Mouse (Mus musculus) layer of hippocampus, adult 18-20 months (tissue): Measurements from ENCODE around the gene Gm2381. TPM values are rescaled to one million over a fixed set of nuclear protein-coding genes. Genes with fewer than 3 reads are reported as not detected.
"Not testable (repeated sequence)": the region's sequence is repeated elsewhere in the genome, so short reads cannot be mapped to it uniquely, and the experiment has no call there.

ENCODE experiments used
- DNase-seq, 2 experiments: peaks; one replicate each; pipeline ENCODE4 v3.0.0; 2022; ENCODE audit warnings: low spot score in 2 of 2
- long read RNA-seq: library from polyadenylated mRNA; stranded (forward); transcript quantifications from one replicate; pipeline ENCODE4 v2.0.0, GENCODE M21; 2021
- total RNA-seq, 2 experiments: library from RNA; stranded (reverse); gene quantifications; 2 replicates each; pipeline ENCODE4 v1.2.3; 2021

Gm2381 gene
- under 1 TPM; 0.13 to 0.22 TPM for total RNA-seq
- long read RNA-seq: 0 reads

DNA sequence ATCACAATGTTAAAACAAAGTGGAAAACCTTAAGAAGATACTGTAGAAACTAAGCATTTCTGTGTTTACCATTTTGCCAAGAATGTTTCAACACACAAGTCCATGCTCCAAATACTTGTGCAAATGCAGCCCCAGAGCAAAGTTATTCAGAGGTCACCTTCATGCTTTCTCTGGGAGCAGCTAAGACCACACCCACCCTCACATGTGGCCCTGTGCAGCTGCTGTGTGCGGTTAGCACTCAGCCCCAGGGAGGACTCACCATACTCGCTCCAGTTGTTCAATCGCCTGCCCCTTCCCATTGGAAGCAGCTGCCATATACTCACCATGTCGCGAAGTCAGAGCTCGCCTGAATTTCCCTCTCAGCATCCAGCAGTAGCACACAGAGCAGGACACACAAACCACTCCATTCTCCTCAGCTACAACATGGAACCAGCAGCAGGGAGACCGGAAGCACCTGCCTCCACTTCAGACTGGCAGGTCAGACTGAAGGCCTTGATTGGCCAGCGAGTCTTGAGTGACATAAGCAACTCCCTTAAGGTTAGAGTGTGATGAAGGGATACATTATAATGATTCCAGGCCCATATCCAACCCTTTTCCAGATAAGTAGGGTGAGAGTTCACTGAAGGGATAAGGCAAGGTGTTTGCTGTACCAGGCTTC is at the start of gene Gm2381:
TSS of gene Gm2381 (minus strand) at position 434 of the 658 bp plus-strand sequence.
- DNase-seq: not testable (repeated sequence)

DNA sequence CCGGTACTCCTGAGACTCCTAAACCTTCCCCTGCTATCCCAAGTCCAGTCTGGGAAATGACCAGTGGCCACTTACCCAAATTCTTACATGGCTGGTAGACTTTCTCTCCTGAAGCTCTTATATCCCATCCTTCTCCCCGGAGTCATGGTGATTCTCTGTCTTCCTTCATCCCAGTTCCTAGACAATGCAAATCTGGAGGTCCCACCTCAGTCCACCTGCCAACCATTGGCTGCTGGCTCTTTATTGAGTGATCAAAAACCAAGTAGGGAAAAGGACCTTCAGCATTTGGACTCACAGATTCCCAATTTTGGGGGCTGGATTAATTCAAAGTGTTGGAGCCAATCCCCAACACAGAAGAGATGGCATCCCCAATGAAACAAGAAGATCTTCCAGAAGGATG is 31.0 kb upstream of the Gm2381 start:
- DNase-seq: not testable (repeated sequence)

DNA sequence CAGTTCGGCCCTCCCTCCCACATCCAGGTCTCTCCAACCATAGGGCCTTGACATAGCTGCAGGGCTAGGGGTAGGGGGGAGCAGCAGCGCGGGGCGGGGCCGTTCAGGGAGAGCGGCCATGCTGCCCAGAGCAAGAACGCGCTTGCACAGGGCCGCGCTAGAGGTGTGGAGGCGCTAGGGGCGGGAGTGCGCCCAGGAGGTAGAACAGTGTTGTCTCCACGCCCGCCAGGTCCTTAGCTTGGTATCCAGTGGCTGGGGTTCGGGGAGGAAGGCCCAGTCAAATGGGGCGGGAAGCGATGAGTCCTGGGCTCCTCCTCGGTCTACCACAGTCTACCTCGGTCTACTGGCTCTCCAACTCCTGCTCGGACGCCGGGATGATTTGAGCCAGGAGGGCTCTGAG is 11.1 kb upstream of the Gm2381 start:
- no peak for DNase-seq

DNA sequence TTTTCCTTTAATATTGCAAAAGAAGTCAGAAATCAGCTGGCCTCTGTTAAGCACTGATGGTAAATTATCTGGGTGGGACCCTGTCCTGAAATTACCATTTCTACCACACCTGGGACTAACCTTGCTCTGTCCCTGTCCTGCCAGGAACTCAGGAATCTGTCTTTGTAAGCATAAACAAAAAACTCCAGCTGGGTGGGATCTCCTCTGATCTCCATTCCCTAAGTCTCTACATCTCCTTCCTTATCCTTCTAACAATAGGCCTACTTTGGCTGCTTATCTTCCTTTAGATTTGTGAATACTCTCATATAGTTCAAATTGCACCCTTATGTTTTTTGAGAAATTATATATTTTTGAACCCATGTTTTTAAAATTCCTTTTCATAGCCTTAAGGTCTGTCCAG is 28.7 kb downstream of the Gm2381 start:
- DNase-seq: not testable (repeated sequence)

DNA sequence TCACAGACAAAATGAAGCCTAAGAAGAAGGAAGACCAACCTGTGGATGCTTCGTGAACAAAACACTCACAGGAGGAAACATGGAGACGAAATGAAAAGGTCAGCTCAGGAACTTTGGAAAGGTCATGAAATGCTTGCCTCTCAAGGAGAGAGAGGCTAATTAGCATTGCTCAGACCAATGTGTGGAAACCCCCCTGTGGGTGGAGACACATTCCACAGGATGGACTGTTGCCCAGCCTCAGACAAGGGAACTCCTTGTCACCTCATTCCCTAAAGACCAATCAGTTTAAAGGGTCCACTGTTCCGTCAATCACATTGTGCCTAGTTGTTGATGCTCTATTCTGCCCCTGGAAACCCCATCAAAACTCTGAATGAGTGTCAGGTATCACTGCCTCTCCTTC is 34.8 kb downstream of the Gm2381 start:
- DNase-seq: no peak

DNA sequence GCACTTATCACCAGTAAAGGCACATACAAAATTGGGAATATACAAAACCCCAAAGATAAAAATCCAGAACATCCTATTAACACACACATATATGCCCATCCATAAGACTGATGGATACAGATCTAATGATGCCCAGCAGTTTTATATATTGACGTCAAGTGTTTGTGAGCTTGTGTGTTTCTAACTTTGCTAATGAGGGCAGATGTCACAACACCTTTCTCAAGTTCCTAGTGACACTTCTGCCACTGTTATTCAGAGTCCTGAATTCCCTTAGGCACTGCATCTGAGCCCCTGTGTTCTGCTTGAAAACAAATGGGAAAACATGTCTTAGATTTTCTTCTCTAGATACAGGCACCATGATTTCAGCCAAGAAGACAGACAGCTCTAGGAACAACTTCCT is 73.6 kb downstream of the Gm2381 start, which contains the start of gene Vmn2r62:
TSS of gene Vmn2r62 (minus strand) at position 101 of the 400 bp plus-strand sequence.
- not testable (repeated sequence) for DNase-seq

Other genes with a start within 250 kb of the Gm2381 start
- 1 to 10 TPM; 3.9 to 4.2 TPM for gene Zfp976, start 224.6 kb downstream of the Gm2381 start, total RNA-seq
- gene Zfp975, start 174.5 kb downstream of the Gm2381 start, total RNA-seq: 1 to 10 TPM; 7.0 to 7.6 TPM
- gene Gm17067, start 140.2 kb downstream of the Gm2381 start, total RNA-seq: not detected
- not detected for gene Vmn2r62, start 73.7 kb downstream of the Gm2381 start, total RNA-seq
- not detected for gene Vmn2r63, start 66.6 kb upstream of the Gm2381 start, total RNA-seq
- gene Gm9268, start 151.5 kb upstream of the Gm2381 start, total RNA-seq: not detected
- gene Zfp936, start 247.0 kb upstream of the Gm2381 start, total RNA-seq: not detected